Mouse (Mus musculus): ENCODE measurements around the gene Fosb. TPM values are rescaled to one million over a fixed set of nuclear protein-coding genes. Genes with fewer than 3 reads are reported as not detected.

Gene Fosb
- 0.09 and 0.14 TPM in 2 replicates for polyA plus RNA-seq (2015; fragmentation: Nextera tagmentation; extraction: Ambion mirVana)

DNA sequence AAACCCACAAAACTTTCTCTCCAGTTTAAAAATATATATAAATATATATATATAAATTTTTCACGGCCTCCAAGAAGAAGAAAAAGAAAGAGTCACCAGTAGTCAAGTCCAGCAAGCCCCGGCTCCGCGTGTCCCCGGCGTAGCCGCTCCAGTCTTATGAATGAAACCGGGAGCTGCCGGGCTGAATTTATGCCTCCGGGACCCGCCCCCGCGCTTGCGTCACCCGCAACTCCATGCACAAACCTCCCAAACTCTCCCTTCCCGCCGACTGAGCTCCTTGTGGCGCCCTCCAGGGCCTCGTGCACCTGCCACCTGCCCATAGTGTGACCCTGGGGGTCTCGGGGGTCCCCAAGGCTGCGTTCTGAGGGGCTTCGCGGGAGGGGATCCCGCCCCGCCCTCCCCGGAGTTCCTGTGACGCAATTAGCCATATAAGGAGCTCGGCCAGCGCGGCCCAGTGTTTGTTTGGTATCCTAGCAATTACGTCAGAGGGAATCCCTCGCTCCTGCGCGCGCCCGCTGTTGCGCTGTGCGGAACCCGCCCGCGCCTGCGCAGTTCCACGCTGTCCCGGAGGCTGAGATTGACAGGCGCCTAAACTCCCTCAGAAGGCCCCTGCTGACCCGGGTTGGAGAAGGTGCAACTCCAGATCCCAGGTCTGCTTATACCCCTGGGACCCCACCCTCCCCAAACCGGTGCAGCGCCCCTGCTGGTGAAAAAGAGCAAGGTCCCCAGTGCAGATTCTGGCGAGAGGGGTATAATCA, at the start of gene Fosb:
Gene Fosb (minus strand): TSS at position 168 of the 758 bp plus-strand sequence.
- peaks cover 27% of the 10 kb centered on the region for H3K27me3 ChIP-seq (replicated peaks)
- 0 out of 2 replicates have a peak within 1 kb of the TSS, but pooled peaks have one; percentile 9 for H3K27ac ChIP-seq
- H3K9me3 ChIP-seq = no peaks in the 10 kb centered on the region
- H3K4me1 ChIP-seq (replicated peaks) = peaks cover 15% of the 10 kb centered on the region
- WGBS = under 1% methylated on average over 49 of the region's 49 CpGs
- H3K4me3 ChIP-seq (replicated peaks) = peak within 1 kb of the TSS; percentile 73
- peak within 1 kb of the TSS; percentile 59 for H3K9ac ChIP-seq
- no peaks in the 10 kb centered on the region for H3K36me3 ChIP-seq
- H3K4me2 ChIP-seq (replicated peaks) = peak within 1 kb of the TSS; percentile 96
- ATAC-seq = peak; percentile 89

DNA sequence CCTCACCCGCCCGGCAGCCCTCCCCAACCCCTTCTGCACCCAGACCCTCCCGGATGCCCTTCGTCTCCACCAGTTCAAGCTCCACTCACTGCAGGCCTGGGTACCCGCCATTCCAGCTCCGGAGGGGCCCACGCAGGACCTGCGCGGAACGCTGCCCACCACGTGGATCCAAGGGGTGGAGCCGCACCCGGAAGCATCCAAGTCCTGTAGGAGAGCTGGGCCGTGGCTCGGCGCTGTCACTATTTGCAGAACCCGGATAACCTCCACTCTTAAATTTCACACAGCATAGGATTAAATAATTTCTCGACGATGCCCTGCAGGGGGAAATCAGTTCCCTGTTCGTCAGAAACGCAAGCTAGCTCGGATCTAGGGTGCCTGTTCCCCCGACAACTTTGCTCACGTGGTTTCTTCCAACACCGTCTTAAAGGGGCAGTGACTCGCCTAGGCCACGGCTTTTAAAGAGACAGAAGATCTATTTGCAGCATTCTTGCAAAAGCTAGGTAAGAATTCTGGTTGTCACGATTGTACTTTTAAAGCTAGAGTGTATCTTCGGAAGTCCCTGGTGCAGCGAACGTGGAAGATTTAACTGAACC, 49.5 kb upstream of the Fosb start, which contains the start of the genes Cd3eap and Ppp1r13l:
Gene Cd3eap (minus strand): TSS at position 185 of the 593 bp plus-strand sequence.
Gene Ppp1r13l (plus strand): TSS at position 451 of the 593 bp plus-strand sequence.
- Histone ChIP-seq H3K4me1 (replicated peaks) (peaks cover 36% of the 10 kb centered on the region), H3K36me3 (peaks cover 15% of the 10 kb centered on the region; the same call in 1 of the 2 replicates)
- WGBS = under 1% methylated on average over 31 of the region's 31 CpGs

DNA sequence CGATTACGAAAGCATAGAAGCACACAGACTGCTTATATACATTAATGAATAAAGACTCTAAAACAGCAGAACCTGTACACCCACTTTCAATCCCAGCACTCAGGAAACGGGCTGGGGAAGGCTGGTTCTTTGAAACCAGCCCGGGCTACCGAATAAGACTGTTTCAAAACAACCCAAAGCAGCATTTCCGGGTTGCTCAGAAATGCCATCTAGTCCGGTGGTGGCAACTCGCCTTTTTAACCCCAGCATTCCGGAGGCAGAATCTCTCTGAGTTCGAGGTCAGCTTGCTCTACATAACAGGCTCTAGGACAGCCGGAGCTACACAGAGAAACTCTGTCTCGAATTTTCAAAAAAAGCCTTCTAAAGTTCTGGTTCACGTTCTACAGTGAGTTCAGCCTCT, 48.8 kb upstream of the Fosb start:
- WGBS = 19% methylated on average over 13 of the region's 13 CpGs
- H3K4me2 ChIP-seq (replicated peaks) = peak overlapping the region; percentile 99
- H3K9ac ChIP-seq = peak overlapping the region; percentile 52
- H3K4me3 ChIP-seq (replicated peaks) = peak overlapping the region; percentile 73
- no peaks in the 10 kb centered on the region for H3K9me3 ChIP-seq
- H3K27me3 ChIP-seq (replicated peaks) = no peaks in the 10 kb centered on the region
- H3K27ac ChIP-seq = no peak overlapping the region
- peaks cover 29% of the 10 kb centered on the region for H3K4me1 ChIP-seq (replicated peaks)
- ATAC-seq = no peak
- H3K36me3 ChIP-seq = peaks cover 15% of the 10 kb centered on the region; the same call in 1 of the 2 replicates

More for the DNA sequence above, 49.5 kb upstream of the Fosb start, which contains the start of the genes Cd3eap and Ppp1r13l:
- Histone ChIP-seq H3K4me2 (replicated peaks) (peak within 1 kb of the TSS; percentile 99), H3K27ac (peak within 1 kb of the TSS; percentile 70), H3K4me3 (replicated peaks) (peak within 1 kb of the TSS; percentile 73), H3K27me3 (replicated peaks) (no peaks in the 10 kb centered on the region), H3K9me3 (no peaks in the 10 kb centered on the region), H3K9ac (peak within 1 kb of the TSS; percentile 52)
- peak; percentile 68 for ATAC-seq

DNA sequence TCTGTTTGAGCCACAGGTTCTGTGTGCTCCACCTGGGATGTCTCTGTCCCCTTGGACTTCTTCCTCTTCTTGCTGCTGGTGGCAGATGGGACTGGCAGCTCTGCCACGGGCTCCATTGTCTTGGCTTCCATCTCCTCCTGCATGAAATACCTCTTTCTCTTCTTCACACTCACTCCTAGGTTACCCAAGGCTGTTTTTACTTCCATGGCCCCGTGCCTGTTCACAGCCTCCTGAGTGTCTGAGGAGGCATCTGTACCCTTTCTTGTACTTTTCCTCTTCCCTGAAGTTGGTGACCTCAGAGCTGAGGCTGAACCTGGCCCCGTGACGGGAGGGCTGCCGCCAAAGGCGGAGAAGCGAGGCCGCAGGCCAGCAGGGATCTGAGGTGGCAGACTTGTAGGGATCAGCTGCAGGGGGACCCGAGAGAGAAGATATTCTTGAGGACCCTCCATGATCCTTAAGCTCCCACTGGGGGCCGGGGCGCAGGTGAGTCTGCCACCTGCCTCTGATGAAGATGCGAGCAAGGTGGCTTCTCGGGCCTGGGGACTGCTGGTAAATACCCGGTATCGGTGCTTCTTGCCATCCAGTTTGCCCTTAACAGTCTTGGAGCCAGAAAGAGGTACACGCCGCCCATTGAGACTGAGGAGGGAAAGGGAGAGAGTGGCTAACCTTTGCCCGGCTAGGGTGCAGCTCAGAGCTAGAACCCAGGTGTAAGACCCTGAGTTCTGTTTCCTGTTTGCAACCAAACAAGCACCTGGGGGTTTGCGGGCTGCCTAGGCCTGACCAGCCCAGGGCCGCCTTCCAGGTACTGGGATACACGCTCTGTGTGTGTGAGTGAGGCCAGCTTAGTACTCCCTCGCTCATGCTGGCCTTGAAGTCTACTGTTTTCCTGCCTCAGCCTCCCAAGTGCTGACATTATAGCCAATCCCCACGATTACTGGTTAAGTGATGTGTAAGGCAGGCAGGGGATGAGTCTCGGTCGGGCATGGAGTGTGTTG, 47.8 kb upstream of the Fosb start:
- H3K9ac ChIP-seq = no peak overlapping the region
- peak overlapping the region; percentile 73; the same call in 1 of the 2 replicates for H3K4me3 ChIP-seq (replicated peaks)
- no peak overlapping the region for H3K27ac ChIP-seq
- no peaks in the 10 kb centered on the region for H3K27me3 ChIP-seq (replicated peaks)
- H3K9me3 ChIP-seq = no peaks in the 10 kb centered on the region
- no peak for ATAC-seq
- 87% methylated on average over 25 of the region's 25 CpGs for WGBS
- H3K4me1 ChIP-seq (replicated peaks) = peaks cover 29% of the 10 kb centered on the region
- H3K4me2 ChIP-seq (replicated peaks) = peak overlapping the region; percentile 99
- H3K36me3 ChIP-seq = peaks cover 15% of the 10 kb centered on the region; the same call in 1 of the 2 replicates

DNA sequence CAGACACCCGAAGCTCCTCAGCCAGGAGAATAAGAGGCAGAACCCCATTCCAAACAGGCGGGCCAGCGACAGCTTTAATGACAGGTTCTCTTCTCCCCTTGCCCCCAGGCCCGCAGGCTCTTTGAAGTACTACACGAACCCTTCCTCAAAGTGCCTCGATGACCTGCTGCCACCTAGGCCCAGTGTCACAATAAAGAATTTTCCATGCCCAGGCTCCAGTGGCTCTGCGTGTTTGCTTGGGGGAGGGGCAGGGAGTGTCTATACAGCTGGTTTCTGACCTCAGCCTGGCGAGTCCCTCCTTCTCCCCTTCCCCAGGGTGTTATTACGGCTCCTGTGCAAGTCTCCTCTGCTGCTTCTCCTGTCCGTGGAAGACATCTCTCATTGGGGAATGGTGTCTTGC, 46.5 kb upstream of the Fosb start:
- Histone ChIP-seq H3K27me3 (replicated peaks) (no peaks in the 10 kb centered on the region), H3K27ac (no peak overlapping the region), H3K9ac (no peak overlapping the region), H3K9me3 (no peaks in the 10 kb centered on the region), H3K4me2 (replicated peaks) (no peak overlapping the region), H3K4me1 (replicated peaks) (peaks cover 19% of the 10 kb centered on the region), H3K36me3 (peaks cover 15% of the 10 kb centered on the region; the same call in 1 of the 2 replicates), H3K4me3 (replicated peaks) (no peak overlapping the region)
- ATAC-seq = no peak
- 73% methylated on average over 10 of the region's 10 CpGs for WGBS

DNA sequence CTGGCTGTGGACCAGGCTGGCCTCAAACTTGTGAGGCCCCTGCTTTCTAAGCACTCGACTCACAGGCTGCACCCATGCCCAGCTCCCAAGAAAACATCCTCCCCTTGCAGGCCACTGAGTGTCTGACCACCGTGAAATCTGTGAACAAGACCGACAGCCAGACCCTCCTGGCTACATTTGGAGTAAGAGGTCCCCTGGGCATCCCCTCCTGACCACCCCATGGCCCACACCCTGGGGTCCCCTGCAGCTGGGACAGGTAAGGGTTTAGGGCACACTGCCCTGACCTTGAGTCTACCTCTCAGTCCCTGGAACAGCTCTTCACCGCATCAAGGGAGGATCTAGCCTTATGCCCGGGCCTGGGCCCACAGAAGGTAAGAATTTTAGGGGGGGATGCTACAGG, 45.1 kb upstream of the Fosb start:
- WGBS = 87% methylated on average over 5 of the region's 5 CpGs
- Histone ChIP-seq H3K4me1 (replicated peaks) (peaks cover 10% of the 10 kb centered on the region), H3K27ac (no peak overlapping the region), H3K9me3 (no peaks in the 10 kb centered on the region), H3K27me3 (replicated peaks) (no peaks in the 10 kb centered on the region), H3K4me2 (replicated peaks) (no peak overlapping the region), H3K4me3 (replicated peaks) (no peak overlapping the region), H3K36me3 (peaks cover 18% of the 10 kb centered on the region; the same call in 1 of the 2 replicates), H3K9ac (no peak overlapping the region)
- no peak for ATAC-seq

DNA sequence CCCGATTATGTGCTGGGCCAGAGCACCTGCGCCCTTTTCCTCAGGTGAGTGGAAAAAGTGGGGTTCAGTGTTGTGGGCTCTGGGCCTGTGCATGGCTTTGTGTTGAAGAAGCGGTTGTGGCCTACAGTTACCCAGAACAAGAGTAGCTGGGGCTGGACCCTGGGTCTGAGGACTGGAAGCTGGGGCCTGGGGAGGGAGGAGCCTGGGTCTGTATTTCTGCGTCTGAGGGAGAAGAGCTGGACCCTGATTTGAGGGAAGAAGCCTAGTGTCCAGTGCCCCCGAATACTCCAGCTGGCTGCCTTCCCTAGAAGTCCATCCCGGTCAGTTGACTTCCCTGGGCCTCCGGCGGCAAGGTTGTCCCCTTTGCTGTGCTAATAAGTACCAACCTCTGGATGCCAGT, 40.4 kb upstream of the Fosb start:
- WGBS = 92% methylated on average over 8 of the region's 8 CpGs
- H3K36me3 ChIP-seq = peaks cover 5% of the 10 kb centered on the region; the same call in 1 of the 2 replicates
- no peaks in the 10 kb centered on the region for H3K9me3 ChIP-seq
- H3K4me3 ChIP-seq (replicated peaks) = no peak overlapping the region
- peaks cover 8% of the 10 kb centered on the region for H3K4me1 ChIP-seq (replicated peaks)
- no peak overlapping the region for H3K9ac ChIP-seq
- H3K27me3 ChIP-seq (replicated peaks) = no peaks in the 10 kb centered on the region
- no peak overlapping the region for H3K27ac ChIP-seq
- no peak overlapping the region for H3K4me2 ChIP-seq (replicated peaks)
- ATAC-seq = no peak

DNA sequence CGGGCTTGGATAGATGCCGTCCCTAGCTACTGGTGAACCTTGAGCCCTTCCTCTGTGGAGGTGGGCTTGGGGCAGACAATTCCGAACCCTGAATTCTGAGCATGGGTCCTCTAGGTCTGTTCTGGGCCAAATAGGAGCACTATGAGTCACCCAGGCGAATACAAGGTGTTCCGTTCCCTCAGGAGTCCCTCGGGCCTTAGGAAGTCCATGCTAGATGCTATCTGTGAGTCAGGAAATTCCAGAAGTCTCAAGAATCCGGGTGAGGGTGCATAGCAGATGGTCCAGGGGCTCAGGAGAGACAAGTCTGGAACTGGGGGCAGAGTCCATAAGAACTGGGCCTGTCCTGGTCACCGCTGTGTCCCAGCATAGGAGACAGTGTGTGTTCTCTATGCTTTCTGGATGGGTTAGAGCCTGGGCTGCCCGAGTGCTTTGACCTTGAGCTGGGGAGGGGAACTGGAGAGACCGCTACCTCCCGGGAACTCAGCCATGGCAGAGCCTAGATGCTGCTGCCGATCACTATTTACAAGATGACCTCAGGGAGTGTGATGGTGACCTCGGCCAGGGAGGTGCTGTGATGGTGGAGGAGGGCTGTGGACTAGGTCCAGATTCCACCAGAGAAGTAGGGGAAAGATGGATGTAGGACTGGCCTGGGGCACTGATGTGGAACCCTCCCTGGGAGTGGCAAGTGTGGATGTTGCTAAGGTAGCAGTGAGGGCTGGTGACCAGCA, 39.5 kb upstream of the Fosb start:
- Histone ChIP-seq H3K27ac (no peak overlapping the region), H3K9me3 (no peaks in the 10 kb centered on the region), H3K9ac (no peak overlapping the region), H3K27me3 (replicated peaks) (no peaks in the 10 kb centered on the region), H3K4me3 (replicated peaks) (no peak overlapping the region), H3K4me1 (replicated peaks) (peaks cover 12% of the 10 kb centered on the region), H3K4me2 (replicated peaks) (no peak overlapping the region), H3K36me3 (peaks cover 3% of the 10 kb centered on the region; the same call in 1 of the 2 replicates)
- 82% methylated on average over 13 of the region's 13 CpGs for WGBS
- ATAC-seq = no peak

DNA sequence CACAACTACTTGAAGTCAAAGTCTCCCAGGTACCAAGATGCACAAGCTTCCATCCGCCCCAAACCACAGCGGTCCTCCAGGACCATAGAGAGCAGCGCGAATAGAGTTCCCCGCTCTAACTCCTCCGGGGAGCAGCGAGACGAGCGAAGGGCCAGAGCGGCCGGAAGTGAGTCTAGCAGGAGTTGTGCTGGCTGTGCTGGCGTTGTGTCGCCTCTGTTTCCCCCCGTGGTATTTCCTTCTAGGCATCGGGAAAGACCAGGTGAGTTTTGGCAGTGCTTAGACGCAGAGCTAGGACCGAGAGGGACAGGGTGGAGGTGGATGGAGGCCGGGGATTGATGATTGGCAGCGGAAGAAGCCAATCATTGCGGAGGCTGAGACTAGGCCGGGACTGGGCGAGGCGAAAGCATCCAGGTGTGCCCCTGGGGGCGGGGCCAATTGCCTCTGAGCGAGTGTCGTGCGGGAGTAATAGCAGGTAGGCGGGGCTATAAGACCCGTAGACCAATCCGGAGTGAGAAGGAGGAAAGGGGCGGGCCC, 35.2 kb upstream of the Fosb start:
- no peaks in the 10 kb centered on the region for H3K27me3 ChIP-seq (replicated peaks)
- H3K36me3 ChIP-seq = no peaks in the 10 kb centered on the region; the same call in 1 of the 2 replicates
- under 1% methylated on average over 31 of the region's 31 CpGs for WGBS
- H3K9ac ChIP-seq = peak overlapping the region; percentile 70
- peak overlapping the region; percentile 77 for H3K4me3 ChIP-seq (replicated peaks)
- peak overlapping the region; percentile 79 for H3K4me2 ChIP-seq (replicated peaks)
- H3K27ac ChIP-seq = peak overlapping the region; percentile 86
- peak; percentile 96 for ATAC-seq
- H3K9me3 ChIP-seq = no peaks in the 10 kb centered on the region
- H3K4me1 ChIP-seq (replicated peaks) = peaks cover 36% of the 10 kb centered on the region

DNA sequence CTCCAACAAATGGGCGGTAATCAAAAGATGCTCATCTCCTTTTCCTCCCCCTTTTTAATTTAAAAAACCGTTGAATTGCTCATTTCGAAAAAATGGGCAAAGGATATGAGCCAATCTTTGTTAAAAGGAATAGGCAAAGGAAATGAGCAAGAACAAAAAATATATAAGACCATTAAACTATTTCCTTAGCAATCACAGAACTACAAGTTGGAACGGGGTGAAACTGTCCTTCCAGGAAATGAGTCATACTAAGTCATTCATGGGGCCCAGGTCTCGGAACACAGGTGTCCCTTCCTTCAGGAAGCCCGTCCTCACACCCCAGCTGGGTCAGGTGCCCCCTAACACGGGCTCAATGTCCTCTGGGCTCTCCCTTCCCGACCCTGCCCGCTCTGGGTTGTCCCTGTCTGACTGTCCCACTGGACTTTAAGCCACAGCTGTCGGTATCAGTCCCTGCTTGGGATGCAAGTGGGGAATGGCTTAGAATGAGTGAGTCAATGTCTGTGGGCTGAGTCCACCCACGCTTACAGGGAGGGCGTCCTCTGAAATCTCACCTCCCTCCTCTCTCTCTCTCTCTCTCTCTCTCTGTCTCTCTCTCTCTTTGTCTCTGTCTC, 34.5 kb upstream of the Fosb start, which contains the start of gene Ercc1:
Gene Ercc1 (plus strand): TSS at position 542 of the 611 bp plus-strand sequence.
- peaks cover 36% of the 10 kb centered on the region for H3K4me1 ChIP-seq (replicated peaks)
- peak within 1 kb of the TSS; percentile 70 for H3K9ac ChIP-seq
- no peaks in the 10 kb centered on the region; the same call in 1 of the 2 replicates for H3K36me3 ChIP-seq
- H3K27me3 ChIP-seq (replicated peaks) = no peaks in the 10 kb centered on the region
- H3K4me3 ChIP-seq (replicated peaks) = peak within 1 kb of the TSS; percentile 77
- H3K4me2 ChIP-seq (replicated peaks) = peak within 1 kb of the TSS; percentile 94
- H3K9me3 ChIP-seq = no peaks in the 10 kb centered on the region
- 22% methylated on average over 12 of the region's 12 CpGs for WGBS
- H3K27ac ChIP-seq = peak within 1 kb of the TSS; percentile 86
- peak; percentile 2 for ATAC-seq
